Mouse (Mus musculus) intestine, embryonic 14.5 days (tissue): ENCODE measurements around the gene Tspan2. TPM values are rescaled to one million over a fixed set of nuclear protein-coding genes. Genes with fewer than 3 reads are reported as not detected.

Experiments
- polyA plus RNA-seq: library from polyadenylated mRNA; unstranded; fragments of >200 nt; fragmentation: Nextera tagmentation; extraction: Ambion mirVana; gene quantifications from 2 replicates; pipeline ENCODE4 v1.2.1, GENCODE M21; 2014

The Tspan2 gene
- polyA plus RNA-seq, 1 experiment from 2014 or later: 24.1 TPM

Other genes starting within 250 kb of the Tspan2 start
- gene Tshb, start 48.2 kb downstream of the Tspan2 start, polyA plus RNA-seq: 0.16 and 0.19 TPM in 2 replicates
- gene Sycp1, start 201.6 kb downstream of the Tspan2 start, polyA plus RNA-seq: not detected in 2 replicates
- gene Nr1h5, start 229.6 kb downstream of the Tspan2 start, polyA plus RNA-seq: not detected in 2 replicates